Mouse (Mus musculus) adrenal gland, adult 2 months (tissue): ENCODE measurements around the gene Fbxo39. TPM values are rescaled to one million over a fixed set of nuclear protein-coding genes. Genes with fewer than 3 reads are reported as not detected.

ENCODE experiments used
- DNase-seq: peaks from one replicate; pipeline ENCODE4 v3.0.0; 2021
- polyA plus RNA-seq: library from polyadenylated mRNA; depleted of rRNA; stranded (reverse); fragments of >200 nt; gene quantifications from 2 replicates; pipeline ENCODE4 v1.2.3, GENCODE M21; 2012; rRNA removed
- total RNA-seq, 2 experiments: library from RNA; stranded (reverse); gene quantifications; 2 replicates each; pipeline ENCODE4 v1.2.3; 2021

Gene Fbxo39
- total and polyA plus RNA-seq, 3 experiments, result 0.06 TPM; not detected in 2

GRCm38 (mm10) chr11:72363523-72364240 is 49.4 kb downstream of the Fbxo39 start:
- DNase-seq, result peak; percentile 59

- DNase-seq, result no peak
Observed at GRCm38 (mm10) chr11:72364526-72364925, 50.3 kb downstream of the Fbxo39 start.

GRCm38 (mm10) chr11:72366126-72366525 is 51.9 kb downstream of the Fbxo39 start:
- peak; percentile 77 for DNase-seq

GRCm38 (mm10) chr11:72367934-72368674 is 53.9 kb downstream of the Fbxo39 start:
- no peak for DNase-seq

Other genes starting within 250 kb of the Fbxo39 start
- 1 to 10 TPM; 1.8 to 4.5 TPM for gene Pitpnm3, start 178.7 kb upstream of the Fbxo39 start, total RNA-seq
- gene Pitpnm3, start 178.7 kb upstream of the Fbxo39 start, polyA plus RNA-seq, result 4.0 and 6.6 TPM in 2 replicates
- under 1 TPM; 0.35 to 0.81 TPM for gene Gm43951, start 107.6 kb upstream of the Fbxo39 start, total RNA-seq
- gene Gm43951, start 107.6 kb upstream of the Fbxo39 start, polyA plus RNA-seq, result 0.15 TPM in 1 of 2 replicates, not detected in the other
- gene 4933427D14Rik, start 107.0 kb upstream of the Fbxo39 start, total RNA-seq, result 1 to 10 TPM; 6.0 to 6.4 TPM
- gene 4933427D14Rik, start 107.0 kb upstream of the Fbxo39 start, polyA plus RNA-seq, result 3.1 and 3.3 TPM in 2 replicates
- gene Txndc17, start 106.9 kb upstream of the Fbxo39 start, total RNA-seq, result 10 to 100 TPM; 76.6 to 77.6 TPM
- gene Txndc17, start 106.9 kb upstream of the Fbxo39 start, polyA plus RNA-seq, result 9.6 and 13.0 TPM in 2 replicates
- gene Med31, start 98.9 kb upstream of the Fbxo39 start, total RNA-seq, result 10 to 100 TPM in 1 of 2 experiments, 1 to 10 TPM in 1; 9.4 to 11.6 TPM
- gene Med31, start 98.9 kb upstream of the Fbxo39 start, polyA plus RNA-seq, result 3.6 and 4.4 TPM in 2 replicates
- under 1 TPM; 0.20 to 0.38 TPM for gene Slc13a5, start 47.2 kb upstream of the Fbxo39 start, total RNA-seq
- gene Slc13a5, start 47.2 kb upstream of the Fbxo39 start, polyA plus RNA-seq, result 0.08 and 0.12 TPM in 2 replicates
- 10 to 100 TPM; 22.3 to 28.9 TPM for gene Xaf1, start 12.8 kb upstream of the Fbxo39 start, total RNA-seq
- 26.9 and 28.1 TPM in 2 replicates for gene Xaf1, start 12.8 kb upstream of the Fbxo39 start, polyA plus RNA-seq
- under 1 TPM; 0.21 to 0.86 TPM for gene Tekt1, start 48.0 kb downstream of the Fbxo39 start, total RNA-seq
- 0.07 and 0.17 TPM in 2 replicates for gene Tekt1, start 48.0 kb downstream of the Fbxo39 start, polyA plus RNA-seq
- 1 to 10 TPM; 2.4 to 2.5 TPM for gene Smtnl2, start 97.3 kb downstream of the Fbxo39 start, total RNA-seq
- gene Smtnl2, start 97.3 kb downstream of the Fbxo39 start, polyA plus RNA-seq, result 4.4 and 5.6 TPM in 2 replicates
- 1 to 10 TPM in 1 of 2 experiments, under 1 TPM in 1; 0.83 to 4.7 TPM for gene Ggt6, start 121.1 kb downstream of the Fbxo39 start, total RNA-seq
- 8.5 and 13.4 TPM in 2 replicates for gene Ggt6, start 121.1 kb downstream of the Fbxo39 start, polyA plus RNA-seq
- 10 to 100 TPM; 68.0 to 86.1 TPM for gene Mybbp1a, start 126.9 kb downstream of the Fbxo39 start, total RNA-seq
- 31.6 and 37.9 TPM in 2 replicates for gene Mybbp1a, start 126.9 kb downstream of the Fbxo39 start, polyA plus RNA-seq
- 1 to 10 TPM; 2.0 to 4.2 TPM for gene Spns2, start 175.5 kb downstream of the Fbxo39 start, total RNA-seq
- gene Spns2, start 175.5 kb downstream of the Fbxo39 start, polyA plus RNA-seq, result 5.2 and 7.6 TPM in 2 replicates
- gene Spns3, start 236.1 kb downstream of the Fbxo39 start, total RNA-seq, result under 1 TPM in 1 of 2 experiments, not detected in 1; 0.10 TPM
- gene Spns3, start 236.1 kb downstream of the Fbxo39 start, polyA plus RNA-seq, result 0.17 and 0.39 TPM in 2 replicates